Mouse (Mus musculus) layer of hippocampus, postnatal 36 days (tissue): Measurements from ENCODE around the gene She. TPM values are rescaled to one million over a fixed set of nuclear protein-coding genes. Genes with fewer than 3 reads are reported as not detected.

Experiments used
- DNase-seq, 2 experiments: peaks; one replicate each; pipeline ENCODE4 v3.0.0; 2022
- total RNA-seq, 2 experiments: library from RNA; stranded (reverse); gene quantifications; 2 replicates each; pipeline ENCODE4 v1.2.3; 2021

The She gene
- total RNA-seq, 2 experiments from 2014 or later: 2.4 to 2.9 TPM

DNA sequence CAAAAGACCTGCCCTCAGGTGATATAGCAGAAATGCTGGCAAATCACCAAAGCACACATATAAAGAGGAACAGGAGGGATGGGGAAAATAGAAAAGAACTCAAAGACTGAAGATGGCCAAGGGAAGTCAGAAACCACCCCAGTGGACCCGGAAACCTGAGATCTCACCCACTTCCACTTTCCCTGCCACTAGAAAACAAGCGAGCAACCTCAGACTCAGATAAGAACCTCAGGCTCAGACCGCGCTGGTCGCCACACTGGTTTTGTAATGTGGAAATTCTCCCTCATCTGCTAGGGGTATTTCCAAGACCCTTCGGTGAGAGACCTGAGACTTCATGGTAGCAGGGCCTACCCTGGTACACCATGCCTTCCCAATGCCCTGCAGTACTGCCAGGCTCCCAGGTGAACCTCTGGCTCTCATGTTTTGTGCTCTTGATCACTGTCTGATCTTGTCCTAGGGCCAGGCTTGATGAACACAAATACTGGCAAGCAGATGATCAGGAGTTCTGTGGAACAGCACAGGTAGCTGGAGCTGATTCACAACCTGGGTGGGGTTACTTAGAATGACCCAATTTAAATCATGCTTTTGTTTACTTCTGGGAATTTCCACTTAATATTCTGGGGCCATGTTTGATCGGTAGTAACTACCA is 56.5 kb downstream of the She start:
- no peak for DNase-seq

DNA sequence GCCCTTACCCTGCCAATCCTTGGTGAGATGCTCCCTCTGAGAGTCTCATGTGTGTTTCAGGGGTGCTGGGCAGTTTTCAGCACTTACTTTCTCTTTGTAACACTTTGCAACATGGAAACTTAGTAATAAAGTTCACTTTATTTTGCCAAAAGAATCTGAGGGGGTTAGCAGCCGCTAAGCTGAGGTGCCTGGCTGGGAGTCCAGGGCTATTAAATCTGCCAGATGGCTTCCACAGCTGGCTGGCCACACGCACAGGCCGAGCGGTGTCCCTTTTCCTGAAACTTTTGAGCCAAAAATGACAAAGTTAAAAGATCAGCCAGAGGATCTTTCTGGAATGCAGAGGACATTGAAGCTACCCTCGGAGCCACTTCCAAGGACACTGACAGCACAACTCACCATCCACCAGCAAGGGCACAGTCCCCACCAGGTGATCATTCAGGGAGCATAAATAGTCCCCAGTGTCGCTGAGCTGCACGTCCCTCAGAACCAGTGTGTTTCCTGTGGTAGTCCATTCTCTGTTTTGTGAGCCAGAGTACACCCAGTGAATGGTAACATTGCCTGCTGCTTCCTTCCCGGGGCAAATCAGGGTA is 58.8 kb downstream of the She start:
- DNase-seq: no peak

DNA sequence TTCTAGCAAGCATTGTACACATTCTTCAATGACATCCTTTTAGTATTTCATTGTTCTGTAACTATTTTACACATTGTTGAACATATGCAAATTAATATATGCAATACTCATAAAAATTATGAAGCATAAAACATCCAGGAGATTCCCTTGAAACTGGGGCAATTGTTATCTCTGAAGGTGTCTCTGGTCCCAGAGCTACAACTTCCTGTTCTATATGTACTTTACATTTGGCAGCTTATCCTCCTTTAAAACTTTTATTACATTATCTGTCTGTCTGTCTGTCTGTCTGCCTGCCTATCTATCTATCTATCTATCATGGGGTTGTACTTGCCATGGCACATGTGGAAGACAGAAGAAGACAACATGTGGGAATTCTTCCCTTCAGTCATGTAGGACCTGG is 60.5 kb downstream of the She start:
- no peak for DNase-seq

DNA sequence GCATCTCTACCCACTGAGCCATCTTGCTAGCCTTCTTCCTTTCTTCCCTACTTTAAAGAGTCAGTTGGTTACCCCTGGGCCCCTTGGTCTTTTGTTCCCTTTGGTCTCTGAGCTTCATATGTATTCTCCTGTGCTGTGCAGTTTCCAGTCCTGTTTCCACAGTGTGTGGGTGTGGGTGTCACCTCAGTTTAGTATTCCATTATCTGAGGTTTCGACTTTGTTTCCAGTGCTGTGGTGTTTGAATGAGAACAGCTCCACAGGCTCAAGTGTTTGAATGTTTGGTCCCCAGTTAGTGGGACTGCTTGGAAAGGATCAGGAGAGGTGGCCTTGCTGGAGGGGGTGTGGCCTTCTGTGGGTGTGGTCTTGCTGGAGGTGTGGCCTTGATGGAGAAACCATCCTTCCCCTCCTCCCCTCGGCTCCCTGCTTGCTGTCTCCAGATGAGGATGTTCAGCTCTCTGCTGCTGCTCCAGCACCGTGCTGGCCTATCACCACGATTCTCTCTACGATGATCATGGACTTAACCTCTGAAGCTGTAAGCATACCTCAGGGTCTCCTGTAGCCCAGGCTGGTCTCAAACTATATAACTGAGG is 61.4 kb downstream of the She start:
- DNase-seq: no peak

DNA sequence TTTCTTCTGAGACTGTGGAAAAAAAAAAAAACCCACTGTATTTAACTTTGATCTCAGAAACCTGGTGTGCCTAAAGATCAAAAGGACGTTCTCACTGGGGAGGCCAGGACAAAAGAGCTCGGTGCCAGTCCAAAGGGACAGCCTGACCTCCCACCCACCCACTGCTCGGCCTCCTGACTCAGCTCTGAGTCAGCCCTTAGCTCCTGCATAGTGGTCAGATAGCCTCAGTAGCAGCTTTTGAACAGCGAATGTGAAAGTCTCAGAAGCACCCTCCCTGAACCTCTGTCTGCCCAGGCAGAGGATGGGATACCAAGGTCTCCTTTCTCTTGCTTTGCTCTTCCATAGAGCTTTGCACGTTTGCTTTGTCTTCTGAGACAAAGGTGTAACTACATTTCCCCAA is 65.4 kb downstream of the She start:
- no peak for DNase-seq

DNA sequence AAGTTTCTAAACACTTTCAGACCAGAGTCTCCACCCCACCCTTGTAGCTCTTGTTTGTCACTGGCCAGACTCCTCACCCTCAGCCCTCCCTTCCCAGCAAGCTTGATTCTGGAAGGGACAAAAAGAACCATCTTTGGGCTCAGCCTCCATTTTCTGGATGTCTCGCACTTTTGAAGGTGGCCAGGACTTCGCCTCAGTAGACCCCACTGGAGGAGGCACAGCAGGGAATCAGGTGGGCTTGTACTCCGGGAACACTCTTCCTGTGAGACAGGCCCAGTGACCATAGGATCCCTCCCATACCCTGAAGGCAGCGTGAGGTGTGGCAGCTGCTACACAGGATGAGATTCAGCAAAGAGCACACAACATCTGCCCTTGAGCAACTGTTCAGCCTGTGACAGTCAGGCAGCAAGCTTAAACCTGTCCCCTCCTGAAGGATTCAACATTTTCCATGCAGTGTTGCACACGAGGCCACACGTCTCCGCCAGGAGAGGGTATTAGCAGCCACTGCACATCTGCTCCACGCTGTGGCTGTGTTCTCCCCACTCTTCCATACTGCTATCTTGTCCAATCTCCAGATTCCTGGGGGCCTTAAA is 66.1 kb downstream of the She start:
- DNase-seq: no peak

DNA sequence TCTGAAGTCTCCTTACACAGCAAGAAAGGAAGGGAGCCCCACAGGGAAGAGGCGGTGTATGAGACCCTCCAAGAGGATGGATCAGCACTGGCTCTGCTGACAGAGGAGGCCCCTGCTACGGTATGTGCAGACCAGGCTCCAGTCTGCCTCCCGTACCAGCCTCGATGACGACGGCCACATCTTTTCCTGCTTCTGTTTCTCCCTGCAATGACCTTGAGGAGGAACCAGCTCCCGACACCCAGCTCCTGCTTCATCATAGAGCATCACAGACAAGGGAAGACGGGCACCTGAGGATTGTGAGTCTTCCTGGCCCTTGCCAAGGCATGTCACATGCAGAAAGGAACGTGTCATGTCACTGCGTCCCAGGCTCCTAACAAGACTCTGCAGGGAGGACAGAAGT is 66.8 kb downstream of the She start:
- DNase-seq: no peak

DNA sequence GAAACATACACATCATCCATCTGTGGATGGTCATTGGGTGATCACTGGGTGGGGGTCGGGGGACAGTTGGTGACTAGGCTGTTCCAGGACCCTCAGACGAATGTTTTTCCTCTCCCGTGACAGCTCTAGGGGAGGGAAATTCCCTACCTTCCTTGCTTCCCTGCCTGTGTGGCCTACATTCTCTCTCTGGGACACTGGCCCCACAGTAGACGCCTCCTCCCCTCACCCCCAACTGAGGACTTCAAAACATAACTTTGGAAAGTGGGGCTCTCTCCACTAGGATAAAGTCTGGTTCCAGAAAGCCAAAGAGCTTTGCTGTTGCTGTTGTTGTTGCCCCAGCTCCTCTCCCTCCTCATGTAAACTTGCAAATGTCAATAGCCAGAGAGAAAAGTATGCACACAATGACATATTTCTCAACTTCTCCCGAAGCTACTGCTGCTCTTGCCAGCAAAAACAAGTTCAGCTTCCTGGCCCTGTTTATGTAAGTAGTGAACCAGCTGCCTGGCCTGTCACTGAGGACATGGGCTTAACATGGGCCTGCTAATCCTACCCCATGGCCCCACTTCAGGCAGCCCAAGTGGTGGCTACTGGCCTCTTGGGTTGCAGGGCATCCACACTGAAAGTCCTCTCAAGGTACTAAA is 67.8 kb downstream of the She start:
- DNase-seq: no peak

DNA sequence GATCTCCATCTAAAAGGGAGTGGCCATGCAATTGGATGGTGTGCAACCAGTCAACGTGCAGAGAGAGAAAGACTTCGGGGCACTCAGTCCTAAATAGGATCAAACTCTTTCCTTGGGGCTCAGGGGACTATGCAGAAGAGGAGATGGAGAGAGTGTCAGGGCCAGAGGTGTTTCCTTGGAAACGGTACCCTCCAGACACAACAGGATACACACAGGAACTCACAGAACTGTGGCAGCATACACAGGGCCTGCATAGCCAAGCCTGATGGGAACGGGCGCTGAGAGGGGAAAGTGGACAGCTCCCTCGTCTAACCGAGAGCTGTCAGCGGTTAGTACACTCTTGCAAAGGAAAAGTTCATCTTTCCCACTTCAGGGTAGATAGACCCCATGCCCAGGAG is 68.3 kb downstream of the She start:
- no peak for DNase-seq

DNA sequence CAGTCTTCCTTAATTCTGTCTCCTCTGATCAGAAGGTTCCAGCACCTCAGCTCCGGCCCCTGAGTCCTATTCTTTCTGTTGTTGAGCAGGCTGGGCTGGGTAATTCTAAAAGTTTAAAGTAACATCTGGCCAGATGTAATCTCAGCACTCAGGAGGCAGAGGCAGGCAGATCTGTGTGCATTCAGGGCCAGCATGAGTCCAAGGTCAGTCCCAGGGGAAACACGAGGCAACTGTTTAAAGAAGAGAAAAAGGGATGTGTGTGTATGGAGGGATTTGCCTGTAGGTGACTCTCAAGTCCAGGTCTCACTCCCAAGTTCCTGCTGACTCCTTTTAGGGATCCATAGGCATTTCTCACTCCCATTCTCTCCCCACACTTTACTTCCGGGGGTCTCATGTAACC is 76.7 kb downstream of the She start:
- no peak for DNase-seq

Other genes starting within 250 kb of the She start
- gene Adar, start 116.3 kb upstream of the She start, total RNA-seq: 100 to 1,000 TPM; 119 to 122 TPM
- gene Chrnb2, start 66.7 kb upstream of the She start, total RNA-seq: 10 to 100 TPM; 29.6 to 30.2 TPM
- 10 to 100 TPM; 92.1 to 96.4 TPM for gene Ube2q1, start 57.8 kb upstream of the She start, total RNA-seq
- 1 to 10 TPM; 6.3 to 7.7 TPM for gene Il6ra, start 81.8 kb downstream of the She start, total RNA-seq
- 10 to 100 TPM; 82.7 to 86.9 TPM for gene Atp8b2, start 132.1 kb downstream of the She start, total RNA-seq
- 10 to 100 TPM; 97.5 to 98.2 TPM for gene Hax1, start 167.4 kb downstream of the She start, total RNA-seq
- 10 to 100 TPM; 90.6 to 95.5 TPM for gene 4933434E20Rik, start 220.3 kb downstream of the She start, total RNA-seq
- gene Ubap2l, start 221.3 kb downstream of the She start, total RNA-seq: 100 to 1,000 TPM; 149 to 181 TPM
- gene Tpm3, start 241.3 kb downstream of the She start, total RNA-seq: 100 to 1,000 TPM; 181 to 182 TPM